Mouse (Mus musculus) adrenal gland, postnatal 36 days (tissue): Measurements from ENCODE around the gene Ak6. TPM values are rescaled to one million over a fixed set of nuclear protein-coding genes. Genes with fewer than 3 reads are reported as not detected.

Experiments used
- DNase-seq, 2 experiments: peaks; one replicate each; pipeline ENCODE4 v3.0.0; 2021; ENCODE audit warnings: mixed read lengths in 1 of 2
- total RNA-seq, 2 experiments: library from RNA; stranded (reverse); gene quantifications; 2 replicates each; pipeline ENCODE4 v1.2.3; 2021

Ak6 gene
- total RNA-seq, 2 experiments from 2014 or later: 68.9 to 84.4 TPM

- DNase-seq: peak; percentile 55 to 64
These were observed 9.2 kb downstream of the Ak6 start for GRCm38 (mm10) chr13:100659864-100660456.

DNA sequence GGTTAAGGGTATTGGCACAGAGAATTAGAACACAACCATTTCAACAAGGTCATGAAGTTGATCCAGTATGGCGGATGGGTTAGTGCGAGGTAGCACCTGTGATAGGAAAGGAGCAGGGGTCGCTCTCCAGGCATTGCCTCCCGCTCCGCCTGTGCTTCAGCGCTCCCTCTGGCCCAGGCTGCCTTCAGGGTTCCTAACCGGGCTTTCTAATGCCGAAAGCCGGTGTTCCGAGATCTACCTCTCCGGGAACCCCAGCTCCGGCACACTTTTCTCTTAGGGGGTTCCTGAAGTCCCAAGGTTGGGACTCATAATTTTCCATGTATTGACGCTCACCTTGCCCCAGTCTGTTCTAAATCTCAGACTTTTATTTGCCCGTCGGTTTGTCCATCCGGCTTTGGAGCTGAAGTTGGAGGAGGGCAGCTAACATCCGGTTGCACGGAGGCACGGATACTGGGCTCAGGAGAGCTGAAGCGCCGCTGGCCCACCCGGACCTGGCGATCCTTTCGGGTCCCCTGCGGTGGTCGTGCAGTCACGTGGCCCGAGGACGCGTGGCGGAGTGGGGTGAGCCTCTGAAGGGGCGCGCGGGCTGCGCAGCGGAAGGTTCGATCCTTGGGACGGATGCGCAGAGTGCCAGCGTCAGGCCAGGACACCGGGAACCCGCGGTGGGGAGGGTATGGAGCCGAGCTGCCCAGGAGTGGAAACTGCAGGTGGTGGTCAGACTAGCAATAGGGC, 18.7 kb downstream of the Ak6 start, which contains the start of gene Ccdc125:
Gene Ccdc125 (plus strand): TSS at position 427 of the 732 bp plus-strand sequence.
- DNase-seq: peak; percentile 26 to 46

DNA sequence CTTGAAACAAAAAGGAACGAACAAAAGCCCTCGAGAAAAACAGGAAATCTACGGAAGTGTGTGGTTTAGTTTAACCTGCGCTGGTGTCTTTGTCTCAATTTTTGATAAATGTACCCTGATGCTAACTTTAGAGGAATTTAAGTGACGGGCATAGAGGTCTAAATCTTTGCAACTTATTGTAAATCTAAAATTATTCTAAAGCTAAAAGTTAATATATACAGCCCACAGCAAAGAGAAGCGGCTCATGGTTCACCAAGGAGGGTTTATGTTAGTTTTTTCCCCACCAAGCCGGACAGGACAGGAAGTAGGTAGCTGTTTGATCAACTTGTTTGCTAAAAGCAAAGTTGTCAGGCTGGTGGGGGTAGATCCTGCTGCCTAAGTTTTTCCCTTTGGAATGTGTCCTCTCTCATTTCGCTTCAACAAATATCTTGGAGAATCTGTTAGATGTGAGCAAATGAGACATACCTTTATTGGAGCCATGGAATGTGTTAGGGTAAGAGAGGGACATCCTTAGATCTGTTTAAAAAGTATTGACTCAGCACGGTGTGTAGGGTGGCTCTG, 19.5 kb downstream of the Ak6 start:
- no peak for DNase-seq

DNA sequence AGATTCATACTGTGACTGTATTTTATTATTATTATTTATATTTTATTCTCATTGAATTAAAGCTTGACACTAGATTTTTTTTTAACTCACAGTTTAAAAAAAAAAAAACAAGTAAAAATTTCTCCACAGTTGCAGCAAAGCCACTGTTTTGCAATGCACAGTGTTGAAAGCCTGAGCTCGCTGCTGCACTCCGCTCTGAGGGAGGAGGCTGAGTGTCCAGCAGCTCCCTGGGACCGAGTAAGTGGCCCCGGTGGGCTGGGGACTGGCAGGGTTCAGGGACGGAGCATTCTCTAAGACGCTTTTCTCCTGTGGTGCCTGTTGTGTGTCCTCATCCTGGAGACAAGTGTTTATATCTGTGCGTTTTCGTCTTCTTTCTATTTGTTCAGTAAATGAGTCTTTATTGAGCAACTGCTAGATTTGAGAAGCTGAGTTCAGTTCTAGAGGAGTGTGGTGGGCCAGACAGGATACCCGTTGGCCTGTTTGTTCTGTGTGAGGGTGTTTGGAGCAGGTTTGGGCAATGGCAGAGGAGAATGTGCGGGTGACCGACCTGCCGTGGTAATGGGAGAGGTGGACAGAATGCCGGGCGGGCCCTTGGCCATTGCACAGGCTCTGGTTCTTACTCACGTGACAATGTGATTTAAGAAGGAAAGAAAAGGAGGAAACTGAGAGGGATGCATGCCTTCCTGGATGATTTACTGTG, 25.3 kb downstream of the Ak6 start:
- peak; percentile 6 to 9 for DNase-seq

- DNase-seq: no peak
These were observed 30.8 kb downstream of the Ak6 start for GRCm38 (mm10) chr13:100681615-100682014.

GRCm38 (mm10) chr13:100682837-100683236, 32.1 kb downstream of the Ak6 start:
- no peak for DNase-seq

- no peak for DNase-seq
These were observed 33.6 kb downstream of the Ak6 start for GRCm38 (mm10) chr13:100684355-100684754.

- no peak for DNase-seq
These were observed 36.7 kb downstream of the Ak6 start for GRCm38 (mm10) chr13:100687513-100687912.

DNA sequence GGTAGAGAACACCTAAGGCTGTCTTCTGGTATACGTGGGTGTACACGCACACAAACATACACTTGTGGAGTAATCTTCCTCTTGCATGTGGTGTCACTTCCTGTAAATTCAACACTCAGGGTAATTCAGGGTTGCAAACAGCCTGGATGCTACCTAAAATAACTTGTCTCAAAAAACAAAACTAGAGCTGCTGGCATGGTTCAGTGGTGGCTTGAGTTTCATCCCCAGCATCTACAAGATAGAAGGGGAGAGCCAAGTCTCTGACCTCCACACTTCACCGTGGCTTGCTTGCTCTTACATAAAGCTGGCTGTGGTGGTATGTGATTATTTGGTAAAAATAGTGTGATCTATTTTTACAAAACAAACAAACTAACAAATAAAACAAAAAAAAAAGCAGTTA, 46.8 kb downstream of the Ak6 start:
- no peak for DNase-seq

GRCm38 (mm10) chr13:100698866-100699265, 48.1 kb downstream of the Ak6 start:
- no peak for DNase-seq

- DNase-seq: peak in 1 of 2 experiments; percentile 23
These were observed 52.7 kb downstream of the Ak6 start for GRCm38 (mm10) chr13:100703468-100703867.

- no peak for DNase-seq
These were observed 55.4 kb downstream of the Ak6 start for GRCm38 (mm10) chr13:100706206-100706605.

DNA sequence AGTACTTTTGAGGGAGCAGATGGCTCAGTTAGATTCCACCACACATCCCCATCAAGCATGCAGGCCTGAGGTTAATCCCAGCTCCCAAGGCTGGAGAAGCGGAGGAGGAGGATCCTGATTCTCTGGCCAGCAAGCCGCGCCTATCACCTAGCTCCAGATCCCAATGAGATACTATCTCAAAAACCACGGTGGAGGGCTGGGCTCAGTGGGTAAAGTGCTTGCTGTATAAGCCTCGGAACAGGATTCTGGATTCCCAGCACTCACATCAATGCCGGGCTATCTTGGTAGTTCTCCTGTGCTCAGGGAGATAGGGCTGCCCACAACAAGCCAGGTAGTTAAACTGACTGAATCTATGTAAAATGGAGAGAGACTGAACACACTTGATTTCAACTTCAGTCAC, 64.7 kb downstream of the Ak6 start:
- no peak for DNase-seq

Other genes with a start within 250 kb of the Ak6 start
- gene Naip1, start 198.1 kb upstream of the Ak6 start, total RNA-seq: under 1 TPM; 0.17 to 0.30 TPM
- gene Gtf2h2, start 158.4 kb upstream of the Ak6 start, total RNA-seq: 10 to 100 TPM; 24.5 to 30.5 TPM
- 10 to 100 TPM in 1 of 2 experiments, 1 to 10 TPM in 1; 6.7 to 14.4 TPM for gene Ocln, start 98.3 kb upstream of the Ak6 start, total RNA-seq
- under 1 TPM; 0.56 to 0.76 TPM for gene Marveld2, start 34.0 kb upstream of the Ak6 start, total RNA-seq
- 10 to 100 TPM; 21.0 to 22.7 TPM for gene Rad17, start 72 bp downstream of the Ak6 start, total RNA-seq
- gene Taf9, start 600 bp downstream of the Ak6 start, total RNA-seq: 10 to 100 TPM in 1 of 2 experiments, 1 to 10 TPM in 1; 8.3 to 15.4 TPM
- gene Ccdc125, start 18.7 kb downstream of the Ak6 start, total RNA-seq: under 1 TPM; 0.66 to 0.76 TPM
- gene Cdk7, start 80.0 kb downstream of the Ak6 start, total RNA-seq: 10 to 100 TPM; 38.6 to 44.7 TPM
- gene Mrps36, start 93.7 kb downstream of the Ak6 start, total RNA-seq: 100 to 1,000 TPM; 116 to 122 TPM
- under 1 TPM; 0.66 TPM for gene Cenph, start 124.9 kb downstream of the Ak6 start, total RNA-seq
- 1 to 10 TPM; 5.5 to 6.5 TPM for gene Ccnb1, start 135.6 kb downstream of the Ak6 start, total RNA-seq
- gene Slc30a5, start 182.4 kb downstream of the Ak6 start, total RNA-seq: 10 to 100 TPM; 49.9 to 51.4 TPM